Mouse (Mus musculus) kidney, adult 2 months (tissue): ENCODE results near the gene Ctf1. TPM values are rescaled to one million over a fixed set of nuclear protein-coding genes. Genes with fewer than 3 reads are reported as not detected.
"Not testable (repeated sequence)": the region's sequence is repeated elsewhere in the genome, so short reads cannot be mapped to it uniquely, and the experiment has no call there.

ENCODE experiments used
- DNase-seq: peaks from one replicate; pipeline ENCODE4 v3.0.0; 2021
- H3K27ac ChIP-seq: fragments of 200-500 bp; 2 replicates; pipeline ENCODE4 v1.5.1; 2012; ENCODE audit warnings: low read depth, low read length, control low read depth, inconsistent platforms; ENCODE audit not compliant: insufficient read depth
- H3K27me3 ChIP-seq: fragments of 200-500 bp; replicated peaks from 2 replicates; pipeline ENCODE4 v1.6.1; 2012; ENCODE audit warnings: mild to moderate bottlenecking, moderate library complexity, low read length, inconsistent platforms; ENCODE audit not compliant: control insufficient read depth, insufficient read depth
- H3K36me3 ChIP-seq: fragments of 200-500 bp; 2 replicates; pipeline ENCODE4 v1.6.1; 2012; ENCODE audit warnings: mild to moderate bottlenecking, moderate library complexity, low read length, inconsistent platforms; ENCODE audit not compliant: control insufficient read depth, insufficient read depth
- H3K4me1 ChIP-seq: fragments of 200-500 bp; 2 replicates; pipeline ENCODE4 v1.6.1; 2011; ENCODE audit warnings: low read length; ENCODE audit not compliant: control insufficient read depth, insufficient read depth
- H3K4me3 ChIP-seq: fragments of 200-500 bp; 2 replicates; pipeline ENCODE4 v1.5.1; 2011; ENCODE audit warnings: mild to moderate bottlenecking, low read depth, low read length, control low read depth; ENCODE audit not compliant: insufficient read depth
- CTCF ChIP-seq: fragments of 200-500 bp; conservative IDR thresholded peaks from 2 replicates; pipeline ENCODE4 v1.5.1; 2011; ENCODE audit warnings: low read depth, mild to moderate bottlenecking, control low read depth, low read length, moderate library complexity, mixed read lengths; ENCODE audit not compliant: insufficient read depth, insufficient read length
- POLR2A ChIP-seq: fragments of 200-500 bp; IDR thresholded peaks from one replicate; pipeline ENCODE4 v1.6.1; 2011; ENCODE audit warnings: low read depth, low read length, control low read depth
- WGBS: fragments of 180-500 bp; shearing (Covaris S2); methylation state at CpG from one replicate; pipeline ENCODE4 v1.1.7; 2018; 5-methylcytosine and 5-hydroxymethylcytosine counted together
- polyA plus RNA-seq: library from polyadenylated mRNA; depleted of rRNA; stranded (reverse); fragments of >200 nt; gene quantifications from 2 replicates; pipeline ENCODE4 v1.2.3, GENCODE M21; 2012

Gene Ctf1
- polyA plus RNA-seq, 1 experiment: 19.4 TPM

DNA sequence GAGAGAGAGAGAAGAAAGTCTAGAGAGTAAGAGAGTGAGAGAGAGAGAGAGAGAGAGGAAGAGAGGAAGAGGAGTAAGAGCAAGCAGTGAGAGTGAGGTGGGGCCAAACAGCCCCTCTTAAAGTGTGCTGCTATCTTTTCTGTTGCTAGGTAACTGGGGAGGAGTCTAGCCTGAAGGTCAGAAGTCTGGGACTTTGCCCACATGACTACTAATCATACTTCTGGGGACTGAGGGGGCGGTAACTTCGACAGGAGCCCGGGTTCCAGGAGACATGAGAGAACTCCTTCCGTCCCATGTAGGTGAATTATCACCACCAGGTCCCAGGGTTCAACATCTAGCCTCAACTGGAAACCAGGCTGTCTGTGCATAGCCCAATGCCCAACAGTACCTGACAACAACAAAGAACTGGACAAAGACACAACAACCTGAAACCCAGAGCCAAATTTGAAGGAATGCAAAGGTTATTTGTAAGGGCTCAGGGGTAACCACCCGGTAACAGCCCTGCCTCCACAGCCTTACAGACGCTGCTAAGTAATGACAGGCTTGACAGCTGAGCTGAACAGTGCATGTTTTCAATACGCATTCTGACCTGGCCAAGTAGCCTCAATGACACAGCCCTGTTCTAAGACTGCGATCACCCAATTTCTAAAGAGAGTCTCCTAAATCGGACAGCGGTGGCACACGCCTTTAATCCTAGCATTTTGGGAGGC is 25.6 kb upstream of the Ctf1 start:
- DNase-seq: no peak
- H3K4me1 ChIP-seq: peaks cover 11% of the 10 kb centered on the region; the same call in 1 of the 2 replicates
- H3K27me3 ChIP-seq: no peaks in the 10 kb centered on the region
- TF ChIP-seq POLR2A (no peak), CTCF (no peak)
- H3K36me3 ChIP-seq: no peaks in the 10 kb centered on the region
- no peak overlapping the region for H3K27ac ChIP-seq
- no peak overlapping the region for H3K4me3 ChIP-seq
- 59% methylated on average over 11 of the region's 11 CpGs for WGBS

DNA sequence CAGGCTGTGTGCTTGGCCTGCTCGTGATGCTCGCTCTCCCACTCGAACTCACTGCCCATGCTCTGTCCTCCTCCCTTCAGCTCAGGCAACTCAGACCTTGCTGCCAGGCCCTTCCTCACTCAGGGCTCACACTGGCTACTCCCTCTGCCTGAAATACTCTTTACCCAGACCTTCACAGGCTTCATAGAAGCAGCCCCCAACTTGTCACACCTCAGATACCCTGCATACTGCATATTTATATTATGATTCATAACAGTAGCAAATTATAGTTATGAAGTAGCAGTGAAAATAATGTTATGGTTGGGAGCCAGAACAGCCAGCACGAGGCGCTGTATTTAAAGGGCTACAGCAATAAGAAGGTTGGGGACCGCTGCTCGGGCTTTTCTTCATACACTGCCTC is 23.6 kb upstream of the Ctf1 start:
- Histone ChIP-seq H3K4me1 (peaks cover 11% of the 10 kb centered on the region; the same call in 1 of the 2 replicates), H3K4me3 (no peak overlapping the region), H3K36me3 (no peaks in the 10 kb centered on the region), H3K27ac (no peak overlapping the region), H3K27me3 (no peaks in the 10 kb centered on the region)
- TF ChIP-seq POLR2A (no peak), CTCF (no peak)
- WGBS: 91% methylated on average over 7 of the region's 7 CpGs
- no peak for DNase-seq

DNA sequence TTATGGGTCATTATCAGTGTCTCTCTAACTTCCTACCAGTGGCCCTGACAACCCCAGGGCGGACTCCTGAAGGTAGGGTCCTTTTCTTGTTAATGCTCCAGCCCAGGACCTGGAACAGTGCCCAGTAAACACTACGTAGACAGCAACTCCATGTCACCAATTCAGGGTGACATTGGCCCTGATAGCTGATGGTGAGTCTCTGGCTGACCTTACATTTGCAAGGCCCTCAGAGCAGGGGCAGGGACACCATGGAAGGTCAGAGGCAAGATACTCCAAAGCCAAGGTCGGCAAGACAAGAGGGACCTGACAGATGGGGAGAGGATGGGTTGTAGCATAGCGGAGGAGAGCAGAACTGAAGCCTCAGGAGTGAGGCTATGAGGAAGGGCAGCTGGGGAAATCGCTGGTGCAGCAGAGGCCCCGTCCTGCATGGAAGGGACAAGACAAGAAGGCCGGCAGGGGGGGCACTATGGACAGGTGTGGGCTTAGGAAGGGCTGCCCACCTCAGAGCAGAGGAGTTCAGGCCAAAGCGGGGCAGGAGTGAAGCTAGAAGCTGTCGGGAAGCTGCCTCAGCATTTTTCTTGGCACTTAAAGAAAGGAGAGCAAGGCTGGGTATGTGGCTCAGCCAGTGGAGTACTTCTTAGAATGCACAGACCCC is 22.8 kb upstream of the Ctf1 start:
- 80% methylated on average over 9 of the region's 9 CpGs for WGBS

DNA sequence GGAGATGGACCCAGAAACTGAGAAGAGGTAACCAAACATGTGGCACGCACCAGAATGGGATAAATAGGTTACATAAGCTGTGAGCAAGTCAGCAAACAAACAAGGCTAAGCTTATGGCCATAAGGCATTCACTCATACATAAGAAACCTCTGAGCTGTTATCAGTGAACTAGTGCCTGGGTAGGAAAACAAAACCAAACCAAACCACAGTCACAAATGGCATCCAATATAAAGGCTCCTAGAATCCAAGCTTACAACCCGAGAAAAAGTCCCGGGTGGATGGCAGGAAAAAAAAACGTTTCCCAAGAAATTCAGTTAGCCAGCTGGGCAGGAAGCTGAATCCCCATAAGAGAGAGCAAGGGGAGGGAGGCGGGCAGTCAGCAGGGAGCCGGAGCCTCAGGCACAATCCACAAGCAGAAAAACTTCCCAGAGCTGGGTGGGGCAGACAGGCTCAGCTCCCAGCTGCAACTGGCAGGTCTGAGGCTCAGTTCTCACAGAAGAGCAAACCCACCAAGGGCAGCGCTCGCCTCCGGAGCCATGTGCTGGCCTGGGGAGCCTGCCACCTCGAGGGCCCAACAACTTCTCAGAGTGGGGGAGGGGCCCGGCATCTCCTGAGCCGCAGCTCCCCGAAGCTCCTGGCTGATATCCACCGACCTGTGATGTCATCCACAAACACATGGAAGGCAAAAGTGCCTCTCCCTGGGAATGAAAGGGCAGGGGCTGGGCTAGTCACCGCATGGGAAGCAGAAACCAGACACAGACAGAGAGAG is 21.1 kb upstream of the Ctf1 start:
- TF ChIP-seq POLR2A (no peak), CTCF (no peak)
- peak overlapping the region; percentile 45 for H3K4me3 ChIP-seq

More for the DNA sequence above, 22.8 kb upstream of the Ctf1 start:
- TF ChIP-seq CTCF (no peak), POLR2A (no peak)
- peaks cover 11% of the 10 kb centered on the region; the same call in 1 of the 2 replicates for H3K4me1 ChIP-seq
- no peaks in the 10 kb centered on the region for H3K27me3 ChIP-seq
- H3K27ac ChIP-seq: no peak overlapping the region
- no peak overlapping the region for H3K4me3 ChIP-seq
- DNase-seq: no peak
- no peaks in the 10 kb centered on the region for H3K36me3 ChIP-seq

DNA sequence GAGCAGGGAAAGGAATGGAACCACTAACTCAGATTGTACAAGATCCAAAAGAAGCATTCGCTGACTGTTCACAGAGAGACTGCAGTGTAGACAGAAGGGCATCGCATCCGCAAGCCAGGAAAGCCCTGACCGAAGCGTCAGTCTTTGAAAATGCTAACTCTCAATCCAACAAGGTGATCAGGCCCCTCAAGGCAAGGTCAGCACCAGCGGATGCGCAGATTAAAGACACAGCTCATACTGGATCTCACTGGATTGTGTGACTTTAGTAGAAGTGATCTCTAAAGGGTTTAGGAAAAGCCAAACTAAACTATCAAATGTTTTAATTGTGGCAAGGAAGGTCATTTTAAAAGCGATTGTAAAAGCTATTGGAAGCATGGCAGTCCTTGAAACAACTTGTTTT is 19.2 kb upstream of the Ctf1 start:
- Histone ChIP-seq H3K4me1 (peaks cover 3% of the 10 kb centered on the region; the same call in 1 of the 2 replicates), H3K36me3 (no peaks in the 10 kb centered on the region), H3K27me3 (no peaks in the 10 kb centered on the region), H3K27ac (no peak overlapping the region), H3K4me3 (no peak overlapping the region)
- DNase-seq: no peak
- 93% methylated on average over 8 of the region's 8 CpGs for WGBS
- no peak for TF ChIP-seq CTCF
- TF ChIP-seq POLR2A: no peak

More for the DNA sequence above, 21.1 kb upstream of the Ctf1 start:
- Histone ChIP-seq H3K4me1 (peaks cover 9% of the 10 kb centered on the region; the same call in 1 of the 2 replicates), H3K27ac (peak overlapping the region; percentile 74), H3K36me3 (no peaks in the 10 kb centered on the region), H3K27me3 (no peaks in the 10 kb centered on the region)
- 15% methylated on average over 15 of the region's 15 CpGs for WGBS
- peak; percentile 77 for DNase-seq

DNA sequence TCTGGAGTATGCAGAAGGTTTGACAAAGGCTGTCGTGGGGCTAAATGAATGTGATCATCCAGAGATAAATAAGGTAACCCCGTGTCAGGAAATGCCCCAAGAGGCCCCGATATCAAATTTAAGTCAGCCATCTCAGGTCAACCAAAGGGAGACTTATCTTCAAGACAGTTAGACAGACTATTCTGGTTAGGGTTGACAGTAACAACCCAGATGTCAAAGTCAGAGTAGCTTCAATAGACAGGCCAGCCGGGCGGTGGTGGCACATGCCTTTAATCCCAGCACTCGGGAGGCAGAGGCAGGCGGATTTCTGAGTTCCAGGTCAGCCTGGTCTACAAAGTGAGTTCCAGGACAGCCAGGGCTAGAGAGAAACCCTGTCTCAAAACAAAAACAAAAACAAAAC is 18.8 kb upstream of the Ctf1 start:
- not testable (repeated sequence) for DNase-seq, H3K27ac ChIP-seq, H3K27me3 ChIP-seq, H3K4me1 ChIP-seq, H3K36me3 ChIP-seq, H3K4me3 ChIP-seq
- WGBS: 89% methylated on average over 7 of the region's 7 CpGs

DNA sequence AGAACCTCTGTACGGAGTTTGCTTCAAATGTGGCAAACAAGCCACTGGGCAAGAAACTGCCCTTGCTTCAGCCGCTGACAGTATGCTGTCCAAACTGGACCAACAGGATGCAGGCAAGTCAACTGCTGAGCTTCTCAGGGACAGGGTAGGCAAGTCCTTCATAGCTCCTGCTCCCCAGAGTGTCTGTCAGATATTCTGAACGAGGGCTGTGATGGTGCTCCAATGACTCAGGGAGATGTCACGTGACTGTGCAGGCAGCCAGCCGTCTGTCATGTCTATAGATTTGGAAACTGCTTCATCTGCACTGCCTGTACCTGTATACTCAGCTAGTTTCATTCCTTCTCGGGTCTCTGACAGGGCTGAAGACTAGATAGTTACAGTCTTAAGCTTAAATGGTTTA is 13.6 kb upstream of the Ctf1 start:
- Histone ChIP-seq H3K27ac (no peak overlapping the region), H3K4me3 (no peak overlapping the region), H3K36me3 (no peaks in the 10 kb centered on the region; the same call in 1 of the 2 replicates), H3K27me3 (no peaks in the 10 kb centered on the region), H3K4me1 (peaks cover 9% of the 10 kb centered on the region; the same call in 1 of the 2 replicates)
- WGBS: 75% methylated on average over 6 of the region's 6 CpGs
- DNase-seq: no peak
- no peak for TF ChIP-seq CTCF
- no peak for TF ChIP-seq POLR2A
